Mouse (Mus musculus) cortical plate, adult 2 months (tissue): ENCODE data around the gene Bptf.

Source experiments
- CTCF ChIP-seq: fragments of 200-500 bp; IDR thresholded peaks from 2 replicates; pipeline ENCODE4 v1.5.1; 2011; ENCODE audit warnings: mild to moderate bottlenecking, control low read depth, low read length; ENCODE audit not compliant: insufficient read depth; ENCODE audit errors: extremely low read depth
- POLR2A ChIP-seq: fragments of 200-500 bp; IDR thresholded peaks from 2 replicates; pipeline ENCODE4 v1.6.1; 2011; ENCODE audit warnings: mild to moderate bottlenecking, low read length, control low read depth; ENCODE audit not compliant: insufficient read depth; ENCODE audit errors: extremely low read depth

GRCm38 (mm10) chr11:107044321-107044720, 87.6 kb downstream of the Bptf start:
- TF ChIP-seq POLR2A (no peak), CTCF (peak; percentile 58)
